Mouse (Mus musculus) liver, adult 2 months (tissue): ENCODE measurements around the gene Mmp14.

Source experiments
- CTCF ChIP-seq: fragments of 200-500 bp; IDR thresholded peaks from 2 replicates; pipeline ENCODE4 v1.5.1; 2011; ENCODE audit warnings: low read depth, low read length, control low read depth
- POLR2A ChIP-seq: fragments of 200-500 bp; IDR thresholded peaks from 2 replicates; pipeline ENCODE4 v1.6.1; 2011; ENCODE audit warnings: low read length, control low read depth; ENCODE audit not compliant: insufficient read depth; ENCODE audit errors: extremely low read depth

GRCm38 (mm10) chr14:54424634-54425033 lies 6.8 kb upstream of the Mmp14 start:
- TF ChIP-seq CTCF (no peak), POLR2A (no peak)
